Mouse (Mus musculus): ENCODE results near the gene Tmem135.

Gene Tmem135

DNA sequence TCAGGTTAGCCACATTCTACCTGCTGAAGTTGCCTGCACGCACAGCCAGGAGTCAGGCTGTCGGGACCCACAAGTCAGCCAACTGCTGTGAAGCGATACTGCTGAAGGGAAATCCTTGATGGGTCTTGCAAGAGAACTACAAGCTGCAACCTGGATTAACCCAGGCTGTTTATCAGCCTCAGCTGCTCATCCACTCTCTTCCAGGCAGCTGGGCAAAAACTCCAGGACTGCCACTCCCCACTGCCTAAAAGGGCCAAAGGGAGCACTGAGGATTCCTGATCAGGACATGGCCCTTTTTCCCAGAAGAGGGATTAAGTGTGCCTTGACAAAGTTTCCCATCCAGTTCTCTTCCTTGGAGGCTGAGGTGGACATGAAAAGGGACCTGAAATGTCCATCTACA is 15.0 kb downstream of the Tmem135 start:
- no peak for DNase-seq (ENCODE audit: low read depth, low spot score)

- DNase-seq (ENCODE audit: low read depth, low spot score) = no peak
Observed at GRCm38 (mm10) chr7:89382892-89383291, 21.1 kb downstream of the Tmem135 start.

DNA sequence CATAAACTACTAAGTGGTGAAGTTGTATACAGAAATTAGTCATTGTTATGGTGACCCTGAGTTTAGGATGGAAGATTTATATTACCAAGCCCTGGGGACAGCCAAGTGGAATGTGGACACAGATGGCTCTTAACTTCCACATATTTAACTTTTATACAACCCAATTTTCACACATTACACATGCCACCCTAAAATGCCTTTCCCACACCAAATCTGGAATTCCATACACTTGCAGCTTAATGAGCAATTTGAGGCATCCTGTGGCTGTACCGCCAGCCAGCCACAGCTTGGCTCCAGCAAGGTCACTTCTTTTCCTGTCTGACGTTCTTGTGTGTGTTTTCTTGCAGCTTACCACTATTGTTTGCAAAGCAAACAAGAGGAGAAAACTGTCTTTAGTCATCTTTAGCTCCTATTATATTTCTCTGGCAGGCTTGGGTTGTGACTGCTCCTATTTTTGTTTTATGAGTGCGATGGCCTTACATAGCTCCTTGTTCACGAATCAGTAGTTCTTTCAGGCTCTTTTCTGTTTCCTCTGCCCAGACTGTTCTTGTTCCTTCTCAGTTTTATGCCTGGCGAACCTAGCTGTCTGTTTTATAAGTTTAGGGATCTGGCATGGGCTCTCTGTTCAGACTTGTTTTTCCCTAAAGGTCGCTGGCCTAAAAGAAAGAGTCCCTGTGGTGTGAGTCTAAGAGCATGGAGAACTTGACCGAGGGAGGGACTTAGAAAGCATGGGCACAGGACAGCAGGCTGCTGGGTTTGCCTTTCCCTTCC is 22.9 kb downstream of the Tmem135 start:
- no peak for DNase-seq (ENCODE audit: low read depth, low spot score)

- no peak for DNase-seq (ENCODE audit: low read depth, low spot score)
Observed at GRCm38 (mm10) chr7:89371623-89372295, 32.3 kb downstream of the Tmem135 start.

DNA sequence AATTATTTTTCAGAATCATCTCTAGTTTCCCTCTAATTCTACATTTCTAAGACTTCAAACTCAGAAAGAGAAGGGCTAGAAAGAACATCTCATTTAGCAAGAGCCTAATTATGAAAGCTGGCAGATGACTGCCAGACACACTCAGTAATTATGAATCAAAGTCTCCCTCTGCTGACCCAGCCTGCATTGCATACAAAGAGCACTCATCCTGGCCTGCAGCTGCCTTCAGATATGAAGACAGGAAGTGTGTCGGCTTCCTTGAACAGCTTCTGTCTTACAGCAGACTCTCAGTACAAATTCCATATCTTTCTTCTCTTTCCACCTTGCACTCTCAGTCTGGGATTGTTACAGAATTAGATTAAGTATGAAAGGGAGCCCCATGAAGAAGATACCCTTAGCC is 33.1 kb downstream of the Tmem135 start:
- DNase-seq (ENCODE audit: low read depth, low spot score) = peak; percentile 61

DNA sequence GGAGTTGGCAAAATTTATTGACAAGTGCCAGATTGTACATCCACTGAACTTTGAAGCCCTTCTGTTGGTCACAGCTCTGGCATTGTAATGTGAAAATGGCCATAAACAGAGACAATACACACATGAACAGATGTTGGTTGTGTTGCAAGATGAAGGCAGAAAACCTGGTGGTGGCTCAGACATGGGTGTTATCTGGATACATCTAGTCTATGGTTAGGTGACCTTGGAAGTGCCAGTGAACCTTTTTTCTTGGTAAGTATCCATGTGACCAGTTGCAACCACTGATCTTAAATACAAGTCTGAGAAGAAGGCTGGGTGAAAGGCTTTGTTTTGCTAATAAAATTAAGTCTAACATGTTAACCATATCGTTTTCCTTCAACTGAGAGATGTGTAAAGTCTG is 33.9 kb downstream of the Tmem135 start:
- no peak for DNase-seq (ENCODE audit: low read depth, low spot score)

- no peak for DNase-seq (ENCODE audit: low read depth, low spot score)
Observed at GRCm38 (mm10) chr7:89367643-89368042, 36.4 kb downstream of the Tmem135 start.

DNA sequence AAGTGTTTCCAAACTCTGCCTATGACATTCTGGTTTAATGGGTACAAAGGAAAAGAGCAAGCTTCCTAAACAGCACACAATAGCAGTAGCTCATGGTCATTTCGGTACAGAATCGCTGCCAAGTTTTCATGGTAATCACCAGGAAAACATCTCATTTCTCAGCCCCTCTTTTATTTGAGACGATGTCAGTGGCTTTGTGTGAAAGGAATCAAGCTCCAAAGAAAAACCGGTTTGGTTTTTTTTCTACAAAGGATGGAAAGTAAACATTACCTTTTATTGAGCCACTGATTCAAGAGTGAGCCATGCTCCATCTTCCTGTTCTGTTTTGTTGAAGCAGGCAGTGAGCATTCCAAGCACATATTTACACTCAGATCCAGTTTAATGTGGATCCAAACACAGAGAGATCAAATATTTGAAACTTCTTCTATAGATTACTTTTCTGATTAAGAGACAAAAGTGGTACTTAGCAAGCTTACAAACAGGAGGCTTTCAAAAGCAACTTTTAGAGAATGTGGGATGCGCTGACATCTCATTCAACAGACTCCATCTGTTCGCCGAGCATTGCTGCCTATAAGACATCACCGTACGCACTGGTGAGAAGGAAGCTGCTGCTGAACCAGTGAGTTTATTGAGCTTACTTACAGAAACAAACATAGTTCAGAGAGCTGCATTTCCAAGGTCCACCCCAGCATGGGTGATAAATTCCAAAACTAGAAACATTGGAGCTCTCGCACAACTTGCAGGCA is 38.7 kb downstream of the Tmem135 start:
- DNase-seq (ENCODE audit: low read depth, low spot score) = no peak

DNA sequence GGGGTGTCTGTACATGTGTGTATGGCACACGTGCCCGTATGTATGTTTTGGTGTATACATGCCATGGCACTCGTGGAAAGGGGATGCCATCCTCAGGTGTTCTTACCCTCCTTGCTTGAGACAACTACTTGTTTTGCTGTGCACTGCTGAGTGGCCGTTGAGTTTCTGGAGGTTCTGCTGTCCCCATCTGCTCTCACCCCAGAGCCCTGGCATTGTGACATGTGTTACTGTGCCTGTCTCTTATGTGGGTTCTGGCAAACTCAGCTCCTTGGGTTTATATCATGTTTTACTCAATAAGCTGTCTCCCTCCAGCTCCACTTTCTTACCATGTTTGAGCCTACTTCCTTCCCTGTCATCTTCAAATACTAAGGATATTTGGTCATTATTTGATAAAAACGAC is 40.0 kb downstream of the Tmem135 start:
- DNase-seq (ENCODE audit: low read depth, low spot score) = no peak

- DNase-seq (ENCODE audit: low read depth, low spot score) = no peak
Observed at GRCm38 (mm10) chr7:89356307-89356706, 47.7 kb downstream of the Tmem135 start.

GRCm38 (mm10) chr7:89355519-89356255 is 48.3 kb downstream of the Tmem135 start:
- no peak for DNase-seq (ENCODE audit: low read depth, low spot score)

DNA sequence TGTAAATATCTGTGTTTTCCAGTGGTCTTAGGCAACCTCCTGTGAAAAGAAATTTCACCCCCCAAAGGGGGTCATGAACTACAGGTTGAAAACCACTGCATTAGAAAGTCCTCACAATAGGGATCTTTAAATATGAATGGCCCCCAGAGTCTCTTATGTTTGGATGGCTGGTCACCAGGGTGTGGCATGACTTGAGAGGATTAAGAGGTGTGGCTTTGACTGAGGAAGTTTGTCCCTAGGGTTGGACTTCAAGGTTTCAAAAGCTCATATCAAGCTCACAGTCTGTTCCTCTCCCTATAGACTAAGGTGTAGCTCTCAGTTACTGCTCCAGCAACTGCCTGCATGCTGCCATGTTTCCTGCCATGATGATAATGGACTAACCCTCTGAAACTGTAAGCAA is 62.0 kb downstream of the Tmem135 start:
- no peak for DNase-seq (ENCODE audit: low read depth, low spot score)

DNA sequence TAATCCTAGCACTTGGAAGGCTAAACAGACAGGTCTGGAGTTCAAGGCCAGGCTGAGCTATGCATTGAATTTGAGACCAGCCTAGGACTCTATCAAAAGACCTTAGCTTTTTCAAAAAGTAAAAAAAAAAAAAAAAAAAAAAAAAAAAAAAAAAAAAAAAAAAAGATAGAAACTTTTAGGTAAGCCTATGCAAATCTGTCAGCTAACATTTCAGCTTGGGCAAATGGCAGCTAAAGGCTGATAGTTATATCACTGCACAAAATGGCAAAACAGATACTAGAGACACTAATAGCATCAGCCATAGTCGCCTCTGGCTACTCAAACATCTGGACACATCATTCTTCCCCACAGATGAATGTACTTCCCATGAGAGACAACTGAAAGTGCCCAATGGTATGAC is 64.2 kb downstream of the Tmem135 start:
- DNase-seq (ENCODE audit: low read depth, low spot score) = no peak

DNA sequence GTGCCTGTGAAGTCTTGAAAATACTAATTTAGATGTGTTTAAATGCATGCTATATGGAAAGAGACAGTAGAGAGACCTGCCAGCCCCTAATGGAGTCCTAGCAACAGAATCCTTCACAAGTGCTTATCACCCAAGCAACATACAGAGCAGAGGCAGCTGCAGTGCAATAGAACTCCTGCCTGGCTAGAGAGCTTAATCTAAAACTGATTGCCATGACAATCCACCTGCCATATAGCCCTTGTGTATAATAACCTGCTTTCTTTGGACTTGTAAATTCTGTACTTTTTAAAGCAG is 64.9 kb downstream of the Tmem135 start:
- DNase-seq (ENCODE audit: low read depth, low spot score) = no peak

GRCm38 (mm10) chr7:89338350-89339141 is 65.5 kb downstream of the Tmem135 start:
- DNase-seq (ENCODE audit: low read depth, low spot score) = peak; percentile 95

GRCm38 (mm10) chr7:89337711-89338349 is 66.2 kb downstream of the Tmem135 start:
- no peak for DNase-seq (ENCODE audit: low read depth, low spot score)

DNA sequence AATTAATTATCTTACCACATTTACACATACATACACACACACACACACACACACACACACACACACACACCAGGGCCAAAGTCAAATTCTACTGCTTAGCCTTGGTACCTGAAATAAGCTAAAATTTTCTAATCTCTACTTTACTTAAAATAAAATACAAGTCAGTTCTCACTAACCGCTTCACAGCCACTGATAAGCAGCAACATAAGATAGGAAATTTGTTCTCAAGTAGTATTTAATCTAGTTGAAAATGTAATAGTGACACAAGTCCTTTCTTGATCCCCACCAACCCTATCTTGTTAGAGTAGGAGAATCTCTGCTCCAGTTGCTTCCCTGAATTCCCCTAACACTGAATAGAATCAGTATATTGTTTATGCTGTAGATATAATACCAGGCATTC is 67.6 kb downstream of the Tmem135 start:
- DNase-seq (ENCODE audit: low read depth, low spot score) = no peak

GRCm38 (mm10) chr7:89335316-89335715 is 68.7 kb downstream of the Tmem135 start:
- DNase-seq (ENCODE audit: low read depth, low spot score) = no peak

DNA sequence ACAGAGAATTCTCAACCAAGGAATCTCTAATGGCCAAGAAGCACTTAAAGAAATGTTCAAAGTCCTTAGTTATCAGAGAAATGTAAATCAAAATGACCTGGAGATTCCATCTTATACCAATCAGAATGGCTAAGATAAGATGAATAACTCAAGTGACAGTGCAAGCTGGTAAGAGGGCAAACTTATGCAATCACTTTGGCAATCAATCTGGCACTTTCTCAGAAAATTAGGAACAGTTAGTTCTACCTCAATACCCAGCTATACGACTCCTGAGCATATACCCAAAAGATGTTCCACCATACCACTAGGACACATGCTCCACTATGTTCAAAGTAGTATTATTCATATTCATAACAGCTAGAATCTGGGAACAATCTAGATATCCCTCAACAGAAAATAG is 74.1 kb downstream of the Tmem135 start:
- no peak for DNase-seq (ENCODE audit: low read depth, low spot score)

- DNase-seq (ENCODE audit: low read depth, low spot score) = no peak
Observed at GRCm38 (mm10) chr7:89327731-89328130, 76.3 kb downstream of the Tmem135 start.

- no peak for DNase-seq (ENCODE audit: low read depth, low spot score)
Observed at GRCm38 (mm10) chr7:89326761-89327160, 77.3 kb downstream of the Tmem135 start.

Data from CD4-positive, CD25-positive, alpha-beta regulatory T cell, adult 2 months (primary cell).